8 mouse cellular contexts compared by ENCODE assay signal in the genomic region with DNA sequence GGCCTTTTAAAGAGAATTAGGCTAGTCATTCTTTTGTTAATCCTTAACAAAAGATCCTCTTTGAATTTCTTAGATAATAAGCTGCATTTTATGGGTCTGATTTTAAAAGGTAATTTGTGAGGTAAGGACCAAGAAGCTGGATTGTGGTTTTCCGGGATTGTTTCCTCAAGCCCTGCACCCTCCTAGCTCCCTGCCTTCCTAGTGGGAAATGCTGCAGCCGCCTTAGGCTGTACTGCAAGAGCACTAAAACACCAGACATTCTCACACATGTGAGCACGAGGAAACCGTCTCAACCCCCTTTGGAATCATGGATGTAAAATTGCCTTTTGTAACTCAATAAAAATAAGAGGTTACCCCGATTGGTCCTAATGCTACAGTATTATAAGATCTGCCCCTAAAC. TPM values are rescaled to one million over a fixed set of nuclear protein-coding genes. Genes with fewer than 3 reads are reported as not detected.
A peak's percentile ranks its signal among the peaks of the same experiment; 100 is the strongest.
DNase-seq lines count a peak whose midpoint lies in the region; ATAC-seq lines count a peak whose summit lies in the region.

No protein-coding gene starts in this region.

- peak overlapping the region; percentile 71 for H3K9ac ChIP-seq in heart, embryonic 13.5 days

- H3K4me1 ChIP-seq in heart, embryonic 13.5 days: peaks cover 13% of the 10 kb centered on the region

- no peak overlapping the region for H3K27ac ChIP-seq in heart, embryonic 13.5 days (replicated peaks)

- WGBS in heart, embryonic 13.5 days: 28% methylated on average over 5 of the region's 5 CpGs

- no peaks in the 10 kb centered on the region for H3K36me3 ChIP-seq in heart, embryonic 13.5 days

- DNase-seq in adrenal gland, adult (ENCODE audit: inconsistent age in 2 of 2, low spot score in 1 of 2): peak; percentile 38 to 87
- no peak for DNase-seq in adrenal gland, adult 8-10 months
- DNase-seq in A20 (ENCODE audit: low read depth, low spot score): peak; percentile 37
- DNase-seq in cerebellum, postnatal 25 days: peak; percentile 57 to 58
- peak; percentile 46 for DNase-seq in kidney, postnatal 10 days
- DNase-seq in neural tube, embryonic 10.5 days (ENCODE audit: extremely low spot score, low spot score): peak; percentile 26

- H3K9me3 ChIP-seq in heart, embryonic 13.5 days: no peaks in the 10 kb centered on the region

- ATAC-seq in heart, embryonic 13.5 days (ENCODE audit: extremely low read depth, insufficient number of reproducible peaks, low FRiP score, low TSS enrichment): no peak
- ATAC-seq in granulocyte monocyte progenitor cell, adult 5-6 weeks (replicated peaks; ENCODE audit: poor library complexity, severe bottlenecking): no peak

- peak overlapping the region; percentile 84 for H3K4me2 ChIP-seq in heart, embryonic 13.5 days

- peak overlapping the region; percentile 95 for H3K4me3 ChIP-seq in heart, embryonic 13.5 days

- no peaks in the 10 kb centered on the region for H3K27me3 ChIP-seq in heart, embryonic 13.5 days (replicated peaks)

RNA-seq across cellular contexts. Expression of a gene that starts 1.6 kb away (rescaled TPM):
- total RNA-seq in adrenal gland, adult 8-10 months (2022): 100 to 1,000 TPM in 1 of 4 experiments, 10 to 100 TPM in 3; 81.8 to 138 (median 89.3) TPM
- polyA plus RNA-seq in heart, embryonic 13.5 days (2015; fragmentation: Nextera tagmentation; extraction: Ambion mirVana): 43.3 and 46.4 TPM in 2 replicates
- total RNA-seq in granulocyte monocyte progenitor cell, adult 5-6 weeks (2014; fragmentation: Nextera tagmentation): 81.2 and 125 TPM in 2 replicates
- total RNA-seq in granulocyte monocyte progenitor cell, adult 5-6 weeks (2017): 115 and 142 TPM in 2 replicates
